Mouse (Mus musculus) liver, embryonic 14.5 days (tissue): ENCODE results near the gene Dock7. TPM values are rescaled to one million over a fixed set of nuclear protein-coding genes. Genes with fewer than 3 reads are reported as not detected.
A peak's percentile ranks its signal among the peaks of the same experiment; 100 is the strongest.

Experiments
- ATAC-seq: fragments of 200-750 bp; cut with Nextera tagmentation; 2 replicates; pipeline ENCODE4 v1.8.0; 2017; ENCODE audit warnings: moderate number of reproducible peaks, mild to moderate bottlenecking, moderate library complexity; ENCODE audit not compliant: insufficient read depth
- DNase-seq, 3 experiments: peaks; one replicate each; pipeline ENCODE4 v3.0.0-alpha.2; 2012 to 2013; ENCODE audit warnings: low read depth in 3 of 3, low spot score in 3 of 3
- H3K27ac ChIP-seq: fragments of 300-500 bp; sonication (generic); 2 replicates; pipeline ENCODE4 v1.5.1; 2014; ENCODE audit warnings: moderate library complexity, mild to moderate bottlenecking, control low read depth, inconsistent platforms
- H3K27me3 ChIP-seq: fragments of 300-500 bp; sonication (generic); 2 replicates; pipeline ENCODE4 v1.6.1; 2014; ENCODE audit warnings: mild to moderate bottlenecking, low read length, moderate library complexity; ENCODE audit not compliant: control insufficient read depth, insufficient read depth
- H3K36me3 ChIP-seq: fragments of 300-500 bp; sonication (generic); replicated peaks from 2 replicates; pipeline ENCODE4 v1.6.1; 2014; ENCODE audit warnings: low read depth; ENCODE audit not compliant: control insufficient read depth, insufficient read depth
- H3K4me1 ChIP-seq, 2 experiments: fragments of 200-500 bp in 1 of 2; fragments of 300-500 bp in 1 of 2; sonication (generic) in 1 of 2; replicated peaks; 2 replicates each; pipeline ENCODE4 v1.6.1; 2012 to 2014; ENCODE audit warnings: antibody characterized with exemption in 1 of 2, inconsistent platforms in 1 of 2, low read length in 1 of 2; ENCODE audit not compliant: control insufficient read depth in 2 of 2, insufficient read depth in 2 of 2
- H3K4me2 ChIP-seq: fragments of 300-500 bp; sonication (generic); 2 replicates; pipeline ENCODE4 v1.6.1; 2014; ENCODE audit warnings: low read depth, mild to moderate bottlenecking, control low read depth, moderate library complexity
- H3K4me3 ChIP-seq, 2 experiments: fragments of 200-500 bp in 1 of 2; fragments of 300-500 bp in 1 of 2; sonication (generic) in 1 of 2; 2 replicates each; pipeline ENCODE4 v1.5.1; 2012 to 2014; ENCODE audit warnings: low read depth in 2 of 2, low read length in 2 of 2, mild to moderate bottlenecking in 2 of 2, control low read depth in 1 of 2, inconsistent platforms in 1 of 2, moderate library complexity in 1 of 2; ENCODE audit not compliant: insufficient read depth in 1 of 2
- H3K9ac ChIP-seq: fragments of 300-500 bp; sonication (generic); replicated peaks from 2 replicates; pipeline ENCODE4 v1.6.1; 2014; ENCODE audit warnings: mild to moderate bottlenecking, control low read depth, moderate library complexity
- H3K9me3 ChIP-seq: fragments of 300-500 bp; sonication (generic); 2 replicates; pipeline ENCODE4 v1.6.1; 2016; ENCODE audit warnings: low read length, mixed read lengths; ENCODE audit not compliant: control insufficient read depth
- CTCF ChIP-seq: IDR thresholded peaks from 2 replicates; pipeline ENCODE4 v1.5.1; 2016; ENCODE audit warnings: antibody characterized with exemption, low read depth, control low read depth
- EP300 ChIP-seq: IDR thresholded peaks from 2 replicates; pipeline ENCODE4 v1.6.1; 2016; ENCODE audit warnings: antibody characterized with exemption, low read depth
- WGBS: fragments of 180-500 bp; shearing (Covaris S2); extraction: QIAGEN DNeasy Blood & Tissue Kit; methylation state at CpG from one replicate; pipeline ENCODE4 v1.1.7; 2014; ENCODE audit not compliant: insufficient replicate concordance; 5-methylcytosine and 5-hydroxymethylcytosine counted together
- polyA plus RNA-seq, 2 experiments: library from polyadenylated mRNA; depleted of rRNA in 1 of 2; stranded (reverse) in 1 of 2; unstranded in 1 of 2; fragments of >200 nt; fragmentation: Nextera tagmentation in 1 of 2; extraction: Ambion mirVana in 1 of 2; gene quantifications; 2 replicates each; pipeline versions ENCODE4 v1.2.1 to v1.2.3; 2012 to 2014

The Dock7 gene
- polyA plus RNA-seq, 2 experiments, result 9.0 to 15.2 TPM

GRCm38 (mm10) chr4:99064524-99064923, 56.2 kb downstream of the Dock7 start:
- Histone ChIP-seq H3K4me2 (no peak overlapping the region), H3K27me3 (no peaks in the 10 kb centered on the region), H3K4me3 (no peak overlapping the region), H3K9ac (no peak overlapping the region), H3K9me3 (no peaks in the 10 kb centered on the region), H3K36me3 (no peaks in the 10 kb centered on the region; the same call in 1 of the 2 replicates), H3K27ac (no peak overlapping the region), H3K4me1 (no peaks in the 10 kb centered on the region)
- no peak for DNase-seq
- no peak for ATAC-seq
- TF ChIP-seq EP300, result no peak
- no peak for TF ChIP-seq CTCF
- WGBS, result 77% methylated on average over 5 of the region's 5 CpGs

DNA sequence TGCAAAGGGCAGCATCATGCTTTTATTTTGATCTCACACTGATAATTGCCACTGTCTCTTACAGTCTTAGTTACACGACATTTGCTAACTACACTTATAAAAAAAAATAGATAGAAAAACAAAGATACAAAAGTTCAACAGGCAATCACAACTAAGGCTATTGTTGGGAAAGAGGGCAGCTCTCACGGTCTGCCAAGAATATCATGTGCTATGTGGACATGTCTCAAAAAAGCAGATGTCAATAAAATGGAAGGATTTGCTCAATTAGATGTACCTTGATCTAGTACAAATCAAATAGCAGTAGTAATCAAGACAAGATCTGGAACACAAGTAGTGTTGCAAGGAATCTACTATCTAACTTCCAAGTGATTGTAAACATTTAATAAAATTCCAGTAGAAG, 72.1 kb downstream of the Dock7 start:
- WGBS, result 70% methylated on average over 2 of the region's 2 CpGs
- Histone ChIP-seq H3K4me3 (no peak overlapping the region), H3K27ac (no peak overlapping the region), H3K4me1 (peaks cover 0 to 12% of the 10 kb centered on the region in 2 experiments; a peak in 2 of 4 replicates), H3K9ac (no peak overlapping the region), H3K4me2 (no peak overlapping the region), H3K27me3 (no peaks in the 10 kb centered on the region), H3K36me3 (no peaks in the 10 kb centered on the region), H3K9me3 (no peaks in the 10 kb centered on the region)
- DNase-seq (no peak), ATAC-seq (no peak)
- TF ChIP-seq CTCF, result no peak

DNA sequence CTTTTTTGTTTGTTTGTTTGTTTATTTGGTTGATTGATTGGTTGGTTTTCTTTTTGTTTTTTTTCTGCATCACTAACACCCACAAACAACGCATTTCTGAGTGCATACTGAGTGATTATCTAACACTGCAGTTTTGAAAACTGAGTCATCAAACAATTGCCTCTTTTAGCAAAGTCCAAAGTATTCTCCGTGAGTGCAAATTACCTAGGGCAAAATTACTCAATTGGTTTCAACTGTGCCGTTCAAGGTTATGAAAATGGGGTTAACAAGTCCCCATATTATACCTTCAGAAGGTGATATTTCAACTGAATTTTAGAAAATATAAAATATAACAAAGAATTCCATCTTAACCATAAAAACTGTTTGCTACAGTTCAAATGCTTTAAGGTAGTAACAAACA, 74.2 kb downstream of the Dock7 start:
- Histone ChIP-seq H3K4me3 (no peak overlapping the region), H3K9me3 (no peaks in the 10 kb centered on the region), H3K27ac (no peak overlapping the region), H3K27me3 (no peaks in the 10 kb centered on the region), H3K36me3 (peaks cover 5% of the 10 kb centered on the region), H3K9ac (no peak overlapping the region), H3K4me1 (peaks cover 0 to 12% of the 10 kb centered on the region in 2 experiments; a peak in 2 of 4 replicates), H3K4me2 (no peak overlapping the region)
- TF ChIP-seq CTCF (no peak), EP300 (no peak)
- 68% methylated on average over 3 of the region's 3 CpGs for WGBS
- ATAC-seq, result no peak
- no peak for DNase-seq

- no peak for TF ChIP-seq CTCF
- peak; percentile 67 for TF ChIP-seq EP300
- Histone ChIP-seq H3K27ac (no peak overlapping the region), H3K27me3 (no peaks in the 10 kb centered on the region), H3K4me2 (no peak overlapping the region), H3K9me3 (no peaks in the 10 kb centered on the region), H3K4me3 (no peak overlapping the region), H3K36me3 (peaks cover 5% of the 10 kb centered on the region), H3K4me1 (peaks cover 0 to 12% of the 10 kb centered on the region in 2 experiments; a peak in 2 of 4 replicates), H3K9ac (no peak overlapping the region)
- ATAC-seq, result peak; percentile 99
- 22% methylated on average over 3 of the region's 3 CpGs for WGBS
- DNase-seq, result peak; percentile 29 to 53 (median 49)
Observed at GRCm38 (mm10) chr4:99044854-99045253, 75.9 kb downstream of the Dock7 start.

- TF ChIP-seq EP300 (no peak), CTCF (no peak)
- H3K36me3 ChIP-seq, result no peaks in the 10 kb centered on the region
- no peak overlapping the region for H3K4me3 ChIP-seq
- no peak overlapping the region for H3K27ac ChIP-seq
- no peak for DNase-seq
- H3K9ac ChIP-seq, result no peak overlapping the region
- no peaks in the 10 kb centered on the region for H3K27me3 ChIP-seq
- H3K4me2 ChIP-seq, result peak overlapping the region; percentile 28; the same call in 1 of the 2 replicates
- no peaks in the 10 kb centered on the region for H3K4me1 ChIP-seq
- no peaks in the 10 kb centered on the region for H3K9me3 ChIP-seq
- ATAC-seq, result no peak
- WGBS, result 25% methylated on average over 4 of the region's 4 CpGs
Observed at GRCm38 (mm10) chr4:99032921-99033320, 87.8 kb downstream of the Dock7 start.
